Mouse (Mus musculus) liver, postnatal 0 days (tissue): ENCODE measurements around the gene Cdc27.

Experiments
- CTCF ChIP-seq: sonication (generic); IDR thresholded peaks from 2 replicates; pipeline ENCODE4 v1.5.1; 2016; ENCODE audit warnings: antibody characterized with exemption, low read depth
- EP300 ChIP-seq: IDR thresholded peaks from 2 replicates; pipeline ENCODE4 v1.6.1; 2016; ENCODE audit warnings: antibody characterized with exemption, low read depth, mild to moderate bottlenecking

- no peak for TF ChIP-seq CTCF
- TF ChIP-seq EP300, result no peak
Observed at GRCm38 (mm10) chr11:104576772-104577612, 26.6 kb upstream of the Cdc27 start.
